Mouse (Mus musculus): ENCODE results near the gene Defa37. TPM values are rescaled to one million over a fixed set of nuclear protein-coding genes. Genes with fewer than 3 reads are reported as not detected.
"Not testable (repeated sequence)": the region's sequence is repeated elsewhere in the genome, so short reads cannot be mapped to it uniquely, and the experiment has no call there.

Defa37 gene
- polyA plus RNA-seq (2012; rRNA removed) = not detected in 2 replicates

GRCm38 (mm10) chr8:21565086-21565485 is at the start of gene Defa37:
Gene Defa37 (plus strand): TSS chr8:21565386.
- DNase-seq (ENCODE audit: low read depth, low spot score) = not testable (repeated sequence)
- WGBS = no CpG with 5 or more reads among the region's 1 CpGs

DNA sequence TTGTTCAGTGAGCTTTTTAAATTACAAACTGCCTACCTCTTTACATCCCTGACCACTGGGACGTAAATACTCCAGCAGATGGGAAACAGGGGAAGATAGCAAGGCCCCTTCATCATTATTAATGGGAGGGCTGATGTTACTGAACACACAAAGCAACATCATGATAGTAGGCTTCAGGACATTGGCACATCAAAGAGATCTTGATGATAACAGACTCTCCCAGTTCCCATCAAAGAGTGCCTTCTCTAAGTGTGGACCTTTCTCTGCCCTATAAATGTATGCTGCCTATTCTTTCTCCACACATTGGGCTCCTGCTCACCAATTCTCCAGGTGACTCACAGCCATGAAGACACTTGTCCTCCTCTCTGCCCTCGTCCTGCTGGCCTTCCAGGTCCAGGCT is 36.5 kb upstream of the Defa37 start, which contains the start of gene Defa32:
Defa32 (plus strand) TSS at position 301 of the 400 bp plus-strand sequence.
- not testable (repeated sequence) for DNase-seq (ENCODE audit: low read depth, low spot score)
- WGBS = no CpG with 5 or more reads among the region's 2 CpGs

- whole genome bisulfite sequencing = no CpG with 5 or more reads among the region's 1 CpGs
- not testable (repeated sequence) for DNase-seq (ENCODE audit: low read depth, low spot score)
Measured at GRCm38 (mm10) chr8:21582706-21583105, 17.5 kb downstream of the Defa37 start, which contains the start of gene Defa28. Gene Defa28 (plus strand): TSS chr8:21583006.

GRCm38 (mm10) chr8:21594408-21594807 is 29.2 kb downstream of the Defa37 start, which contains the start of gene Gm7861:
Gene Gm7861 (minus strand): TSS chr8:21594508.
- no CpG with 5 or more reads among the region's 1 CpGs for WGBS
- not testable (repeated sequence) for DNase-seq (ENCODE audit: low read depth, low spot score)

Other genes with a start within 250 kb of the Defa37 start
- not detected in 2 replicates for gene Defa27, start 249.8 kb upstream of the Defa37 start, polyA plus RNA-seq (2012; rRNA removed)
- 708 and 1,041 TPM in 2 replicates for gene Defa29, start 238.4 kb upstream of the Defa37 start, polyA plus RNA-seq (2012; rRNA removed)
- gene Defa2, start 186.9 kb upstream of the Defa37 start, polyA plus RNA-seq (2012; rRNA removed) = 10,137 TPM in 1 of 2 replicates, not detected in the other
- gene Defa33, start 173.6 kb upstream of the Defa37 start, polyA plus RNA-seq (2012; rRNA removed) = 7,413 TPM in 1 of 2 replicates, not detected in the other
- gene Defa36, start 138.0 kb upstream of the Defa37 start, polyA plus RNA-seq (2012; rRNA removed) = 942 and 3,726 TPM in 2 replicates
- gene Gm7849, start 108.8 kb upstream of the Defa37 start, polyA plus RNA-seq (2012; rRNA removed) = 10.2 TPM in 1 of 2 replicates, not detected in the other
- 11,485 TPM in 1 of 2 replicates, not detected in the other for gene Defa20, start 56.1 kb upstream of the Defa37 start, polyA plus RNA-seq (2012; rRNA removed)
- 6,500 TPM in 1 of 2 replicates, not detected in the other for gene Defa32, start 36.4 kb upstream of the Defa37 start, polyA plus RNA-seq (2012; rRNA removed)
- 1.2 TPM in 1 of 2 replicates, not detected in the other for gene Defa28, start 17.6 kb downstream of the Defa37 start, polyA plus RNA-seq (2012; rRNA removed)
- 7,316 TPM in 1 of 2 replicates, not detected in the other for gene Gm7861, start 29.1 kb downstream of the Defa37 start, polyA plus RNA-seq (2012; rRNA removed)
- gene Defa26, start 52.8 kb downstream of the Defa37 start, polyA plus RNA-seq (2012; rRNA removed) = 15.3 and 91.7 TPM in 2 replicates
- 283 and 431 TPM in 2 replicates for gene Defa17, start 90.4 kb downstream of the Defa37 start, polyA plus RNA-seq (2012; rRNA removed)
- 1.1 and 133 TPM in 2 replicates for gene Defa34, start 100.4 kb downstream of the Defa37 start, polyA plus RNA-seq (2012; rRNA removed)
- 632 and 1,019 TPM in 2 replicates for gene AY761184, start 138.3 kb downstream of the Defa37 start, polyA plus RNA-seq (2012; rRNA removed)
- gene Defa24, start 169.1 kb downstream of the Defa37 start, polyA plus RNA-seq (2012; rRNA removed) = 6,633 and 11,671 TPM in 2 replicates